9 mouse cellular contexts compared by ENCODE assay signal in genomic region chr9:64624536-64624935, GRCm38 (mm10).
DNase-seq lines count a peak whose midpoint lies in the region; TF ChIP-seq lines count a peak whose summit lies in the region.
"Had no signal": no experiment of that assay in that cellular context is flagged by ENCODE, and none has a peak within 500 bp of the region (broad histone marks: within the 10 kb centered on the region; RNA-seq: fewer than 3 reads in every experiment).

No protein-coding gene starts in this region.

- intact Hi-C loops in heart, postnatal 14 days (cut with DNase I), result loop anchor here (5.0 kb wide), 1 partner anchor 383 kb away; no protein-coding TSS in a partner anchor
- intact Hi-C loops in heart, adult 2 months (cut with DNase I), result no loop called here
- intact Hi-C loops in left cerebral cortex, postnatal 10 days (cut with DNase I), result no loop called here

- no peak for TF ChIP-seq EP300 in heart, adult 2 months (IDR thresholded peaks at IDR 0.05; ENCODE audit: insufficient read depth, low read depth, low read length)

- WGBS in heart, adult 2 months, result 63% methylated on average over 8 of the region's 8 CpGs
- WGBS in limb, embryonic 10.5 days, result 68% methylated on average over 8 of the region's 8 CpGs

- no peak for TF ChIP-seq CTCF in heart, adult 2 months (IDR thresholded peaks at IDR 0.05)

- H3K27me3 ChIP-seq in heart, adult 2 months (ENCODE audit: control insufficient read depth, insufficient read depth, low read length), result no peaks in the 10 kb centered on the region
- H3K27me3 ChIP-seq in limb, embryonic 10.5 days (ENCODE audit: low read depth, poor library complexity, severe bottlenecking), result 0 out of 2 replicates have a peak, but pooled peaks cover 6% of the 10 kb centered on the region
- H3K27me3 ChIP-seq: limb, embryonic 13.5 days had no signal

- H3K9ac ChIP-seq in heart, adult 2 months (ENCODE audit: low read depth, low read length), result no peak overlapping the region
- H3K9ac ChIP-seq: limb, embryonic 13.5 days had no signal

- H3K79me2 ChIP-seq in heart, adult 2 months (replicated peaks; ENCODE audit: control insufficient read depth, insufficient read depth, low read length), result no peaks in the 10 kb centered on the region

- H3K9me3 ChIP-seq in limb, embryonic 10.5 days (replicated peaks), result no peaks in the 10 kb centered on the region
- H3K9me3 ChIP-seq: limb, embryonic 13.5 days had no signal

- DNase-seq in heart, postnatal 14 days, result peak; percentile 50 to 69
- no peak for DNase-seq in heart, adult 2 months
- DNase-seq in 416B (ENCODE audit: low read depth), result peak; percentile 62
- DNase-seq in adrenal gland, postnatal 25 days, result peak; percentile 47
- DNase-seq in limb, embryonic 10.5 days (ENCODE audit: low spot score), result peak; percentile 84
- no peak for DNase-seq in left cerebral cortex, postnatal 10 days (ENCODE audit: extremely low spot score in 1 of 2, low spot score in 2 of 2)
- DNase-seq in left cerebral cortex, adult 9 months (ENCODE audit: low spot score in 2 of 2), result no peak
- DNase-seq in urinary bladder, postnatal 36 days (ENCODE audit: low spot score in 2 of 2), result no peak

- no peak overlapping the region for H3K27ac ChIP-seq in heart, adult 2 months
- no peak overlapping the region for H3K27ac ChIP-seq in limb, embryonic 10.5 days
- H3K27ac ChIP-seq: limb, embryonic 13.5 days had no signal

- H3K36me3 ChIP-seq in heart, adult 2 months (ENCODE audit: control insufficient read depth, insufficient read depth, low read length), result no peaks in the 10 kb centered on the region
- no peaks in the 10 kb centered on the region for H3K36me3 ChIP-seq in limb, embryonic 10.5 days
- H3K36me3 ChIP-seq: limb, embryonic 13.5 days had no signal

- no peaks in the 10 kb centered on the region for H3K4me1 ChIP-seq in heart, adult 2 months (ENCODE audit: control insufficient read depth, insufficient read depth, low read length)
- peaks cover 25% of the 10 kb centered on the region for H3K4me1 ChIP-seq in limb, embryonic 10.5 days
- H3K4me1 ChIP-seq: limb, embryonic 13.5 days had no signal

- TF ChIP-seq POLR2A in heart, adult 2 months (IDR thresholded peaks at IDR 0.05; ENCODE audit: insufficient read depth, low read depth, low read length), result no peak

- no peak overlapping the region for H3K4me3 ChIP-seq in heart, adult 2 months
- H3K4me3 ChIP-seq in limb, embryonic 10.5 days, result no peak overlapping the region
- H3K4me3 ChIP-seq: limb, embryonic 13.5 days had no signal

Comparison
In these comparisons a context has a peak if more than half of its experiments do, and no peak if none do; other contexts are left out.
1. DNase-seq: peak in heart, postnatal 14 days (2 of 2), 416B (single experiment), adrenal gland, postnatal 25 days (single experiment) and limb, embryonic 10.5 days (single experiment); none in heart, adult 2 months (0 of 2), left cerebral cortex, postnatal 10 days (0 of 2), left cerebral cortex, adult 9 months (0 of 2) and urinary bladder, postnatal 36 days (0 of 2).